Mouse (Mus musculus) thymus, postnatal 25 days (tissue): ENCODE measurements around the gene Osbpl2.
"Not testable (repeated sequence)": the region's sequence is repeated elsewhere in the genome, so short reads cannot be mapped to it uniquely, and the experiment has no call there.

Source experiments
- DNase-seq: peaks from one replicate; pipeline ENCODE4 v3.0.0; 2022

The Osbpl2 gene

DNA sequence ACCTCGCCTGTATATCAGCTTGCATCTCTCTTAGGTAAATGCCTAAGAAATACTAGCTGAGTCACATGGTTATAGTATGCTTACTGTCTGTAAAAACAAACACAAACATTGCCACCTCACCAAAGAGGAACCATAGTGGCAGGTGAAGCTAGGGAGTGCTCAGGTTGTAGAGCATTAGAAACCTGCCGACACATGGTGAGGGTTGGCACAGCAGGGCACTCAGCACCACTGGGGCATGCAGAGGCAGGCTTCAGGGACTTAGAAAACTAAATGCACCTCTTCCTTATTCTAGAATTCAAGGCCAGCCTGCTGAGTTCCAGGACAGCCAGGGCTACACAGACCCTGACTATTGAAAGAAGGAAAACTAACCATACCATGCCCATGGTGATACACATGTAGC lies 47.8 kb downstream of the Osbpl2 start:
- no peak for DNase-seq

DNA sequence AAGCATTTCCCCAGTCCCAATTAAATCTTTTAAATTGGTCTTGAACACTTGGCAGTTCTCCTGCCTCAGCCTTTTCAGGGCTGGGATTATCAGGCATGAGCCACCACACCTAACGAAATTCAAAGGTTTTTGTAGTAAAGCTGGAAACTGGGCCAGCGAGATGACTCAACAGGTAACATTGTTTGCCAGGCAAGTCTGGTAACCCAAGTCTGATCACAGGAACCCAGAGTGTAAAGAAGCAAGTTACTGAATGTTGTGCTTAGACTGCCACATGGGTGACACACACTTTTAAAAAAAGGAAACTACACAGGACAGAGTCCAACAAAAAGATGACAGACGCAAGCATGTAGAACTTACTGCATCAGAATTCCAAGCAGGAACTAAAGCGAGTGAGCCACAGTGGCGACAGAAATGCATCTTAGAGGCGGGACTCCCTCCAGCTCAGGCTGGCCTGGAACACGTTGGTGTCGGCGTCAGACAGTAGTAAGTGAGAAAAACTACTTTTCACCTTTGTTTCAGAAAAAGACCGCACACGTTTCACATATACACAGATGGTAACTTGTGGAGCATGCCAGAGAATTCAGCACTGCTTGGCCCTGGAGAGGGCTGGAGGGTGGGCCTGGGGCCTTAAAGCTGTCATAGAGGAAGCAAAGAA lies 51.2 kb downstream of the Osbpl2 start:
- no peak for DNase-seq

DNA sequence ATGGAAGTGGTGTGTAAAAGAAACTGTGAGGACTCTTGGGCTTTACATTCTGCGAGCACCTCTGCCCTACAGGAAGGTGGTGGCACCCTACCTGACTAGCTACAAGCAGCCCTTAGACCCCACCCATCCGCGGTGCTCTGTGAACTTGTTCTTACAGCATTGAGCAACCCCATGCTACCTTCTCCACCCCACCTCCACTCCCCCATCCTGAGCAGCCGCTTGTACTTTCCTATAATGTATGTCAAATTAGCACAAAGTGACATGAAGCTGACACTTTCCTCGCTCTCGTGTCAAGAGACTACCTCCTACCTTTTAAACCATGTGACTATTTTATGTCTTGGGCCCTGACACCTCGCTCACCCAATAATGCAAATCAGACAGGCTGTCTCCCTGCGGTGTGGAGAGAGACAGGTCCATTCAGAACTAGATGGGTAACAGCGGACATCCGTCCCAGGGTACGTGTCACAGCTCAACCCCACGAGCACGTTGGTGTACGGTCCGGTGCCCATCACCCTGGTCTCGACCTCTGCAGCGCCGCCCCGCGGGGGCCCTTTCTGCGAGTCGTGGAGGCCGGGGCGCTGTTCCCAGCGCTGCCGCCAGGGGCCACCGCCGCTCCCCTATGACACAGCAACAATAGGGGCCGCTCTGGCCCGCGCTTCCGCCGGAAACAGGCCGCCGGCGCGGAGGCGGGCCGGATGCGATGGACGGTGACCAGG lies 51.9 kb downstream of the Osbpl2 start, which contains the start of gene Adrm1:
Gene Adrm1 (plus strand): TSS at position 680 of the 716 bp plus-strand sequence.
- peak; percentile 98 for DNase-seq

DNA sequence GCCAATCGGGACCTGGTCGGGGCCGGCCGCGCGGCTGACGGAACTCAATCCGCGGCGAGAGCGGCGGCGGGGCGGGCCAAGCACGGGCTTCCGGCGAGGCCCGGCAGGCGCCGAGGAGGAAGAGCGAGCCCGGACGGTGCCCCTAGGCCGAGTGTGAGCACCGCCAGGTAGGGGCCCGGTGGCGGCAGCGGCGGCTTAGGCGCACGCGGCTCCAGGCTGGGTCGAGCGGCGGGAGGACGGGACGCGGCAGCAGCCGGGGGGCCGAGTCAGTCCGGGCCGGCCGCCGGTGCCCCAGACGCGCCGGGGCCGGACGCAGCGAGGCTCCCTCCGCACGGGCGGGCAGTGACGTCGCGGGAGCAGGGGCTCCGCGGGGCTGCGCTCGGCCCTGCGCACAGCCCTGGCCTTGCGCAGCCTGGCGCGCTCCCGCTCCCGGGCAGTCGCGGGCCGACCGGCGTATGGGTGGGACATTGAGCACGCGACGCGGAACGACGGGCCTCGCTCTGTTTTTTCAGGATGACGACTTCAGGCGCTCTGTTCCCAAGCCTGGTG lies 52.5 kb downstream of the Osbpl2 start:
- no peak for DNase-seq

DNA sequence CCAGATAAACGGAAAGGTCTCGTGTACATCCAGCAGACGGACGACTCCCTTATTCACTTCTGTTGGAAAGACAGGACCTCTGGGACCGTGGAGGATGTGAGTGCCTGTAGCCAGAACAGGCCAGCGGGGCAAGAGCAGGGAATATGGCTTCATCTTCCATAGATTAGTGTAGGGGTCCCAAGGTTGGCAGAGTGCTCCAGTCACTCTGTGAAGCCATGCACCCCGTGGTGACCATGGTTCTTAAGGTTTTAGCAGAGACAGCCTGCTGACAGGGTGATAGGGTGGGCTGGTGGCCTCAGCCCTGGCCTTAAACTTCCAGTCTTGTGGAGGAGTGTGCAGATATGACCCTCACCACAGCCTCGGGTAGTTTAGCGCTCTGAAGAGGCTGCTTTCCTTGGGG lies 53.0 kb downstream of the Osbpl2 start:
- no peak for DNase-seq

DNA sequence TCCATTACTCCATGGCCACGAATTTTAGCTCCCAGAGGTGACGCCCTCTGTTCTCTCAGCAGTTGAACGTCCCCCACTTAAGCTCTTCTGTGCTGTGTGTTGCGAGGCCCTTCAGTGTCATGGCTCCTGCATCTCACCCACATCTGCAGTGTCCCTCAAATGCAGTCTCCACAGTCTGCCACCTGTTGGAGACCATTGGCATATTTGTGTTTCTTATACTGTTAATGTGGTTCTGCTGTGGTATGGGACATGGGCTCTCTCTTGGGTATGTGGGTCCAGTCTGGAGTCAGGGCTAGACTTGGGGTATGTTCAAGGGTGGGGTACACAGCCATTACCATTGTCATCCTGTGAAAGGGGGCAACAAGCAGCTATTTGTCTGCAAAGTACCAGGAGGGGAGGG lies 54.1 kb downstream of the Osbpl2 start:
- no peak for DNase-seq

DNA sequence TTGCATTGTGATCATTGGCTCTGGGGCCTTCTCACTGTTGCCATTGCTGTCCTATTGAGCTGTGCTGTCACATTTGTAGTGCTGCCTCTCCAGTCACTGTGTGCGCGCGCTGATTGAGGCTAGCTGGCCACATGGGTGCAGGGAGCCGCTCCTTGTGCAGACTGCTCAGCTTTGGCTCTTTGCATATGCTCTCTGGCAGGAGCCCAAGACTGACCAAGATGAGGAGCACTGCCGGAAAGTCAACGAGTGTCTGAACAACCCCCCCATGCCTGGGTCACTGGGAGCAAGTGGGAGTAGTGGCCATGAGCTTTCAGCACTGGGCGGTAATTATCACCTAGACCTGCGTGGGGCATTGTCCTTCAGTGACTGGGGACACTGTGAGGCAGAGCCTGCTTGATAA lies 54.6 kb downstream of the Osbpl2 start:
- DNase-seq, result not testable (repeated sequence)

DNA sequence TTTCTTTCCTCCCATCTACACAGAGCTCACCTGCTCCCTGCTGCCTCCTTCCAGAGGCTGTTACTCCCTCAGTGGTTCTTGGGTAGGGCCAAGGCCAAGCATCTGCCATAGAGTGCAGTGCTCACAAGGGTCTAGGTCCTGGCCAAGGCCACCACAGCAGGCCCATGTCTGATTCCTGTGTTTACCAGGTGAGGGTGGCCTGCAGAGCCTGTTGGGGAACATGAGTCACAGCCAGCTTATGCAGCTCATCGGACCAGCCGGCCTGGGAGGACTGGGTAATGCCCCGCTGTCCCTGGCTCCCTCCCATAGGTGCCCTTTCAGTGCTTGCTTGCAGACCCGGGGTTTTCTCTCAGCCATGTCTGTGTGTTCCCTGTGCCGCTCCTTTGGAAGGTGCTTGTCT lies 55.0 kb downstream of the Osbpl2 start:
- DNase-seq, result no peak

DNA sequence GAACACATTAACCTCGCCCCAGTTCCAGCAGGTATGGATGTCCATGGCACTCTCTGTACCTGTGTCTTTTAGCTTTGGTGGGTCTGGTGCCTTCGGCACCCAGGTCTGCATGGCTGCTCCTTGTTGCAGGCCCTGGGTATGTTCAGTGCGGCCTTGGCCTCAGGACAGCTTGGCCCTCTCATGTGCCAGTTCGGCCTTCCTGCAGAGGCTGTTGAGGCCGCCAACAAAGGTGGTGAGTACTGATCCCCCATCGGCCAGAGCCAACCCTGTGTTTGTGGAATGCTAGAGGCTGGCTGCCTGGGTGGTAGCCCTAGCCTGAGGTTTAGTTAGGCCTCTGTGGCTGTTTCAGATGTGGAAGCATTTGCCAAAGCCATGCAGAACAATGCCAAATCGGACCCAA lies 56.6 kb downstream of the Osbpl2 start:
- DNase-seq, result no peak

DNA sequence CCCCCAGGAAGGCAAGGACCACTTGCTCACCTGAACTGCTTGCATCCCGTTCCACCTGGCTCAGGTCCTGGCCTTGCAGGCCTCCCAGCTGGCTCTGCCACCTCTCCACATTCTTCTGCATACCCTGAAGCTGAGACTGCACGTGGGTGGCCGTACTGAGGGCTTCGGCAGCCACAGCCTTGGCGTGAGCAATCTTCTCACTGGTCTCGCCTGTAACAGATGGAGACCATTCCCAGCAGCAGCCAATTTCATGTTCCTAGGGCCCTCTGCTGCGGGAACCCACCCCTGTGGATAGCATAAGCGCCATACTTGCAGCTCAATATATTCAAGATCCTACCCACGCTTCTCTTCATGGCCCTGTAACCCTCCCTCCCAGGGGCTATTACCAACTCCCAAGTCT lies 62.4 kb downstream of the Osbpl2 start:
- no peak for DNase-seq

DNA sequence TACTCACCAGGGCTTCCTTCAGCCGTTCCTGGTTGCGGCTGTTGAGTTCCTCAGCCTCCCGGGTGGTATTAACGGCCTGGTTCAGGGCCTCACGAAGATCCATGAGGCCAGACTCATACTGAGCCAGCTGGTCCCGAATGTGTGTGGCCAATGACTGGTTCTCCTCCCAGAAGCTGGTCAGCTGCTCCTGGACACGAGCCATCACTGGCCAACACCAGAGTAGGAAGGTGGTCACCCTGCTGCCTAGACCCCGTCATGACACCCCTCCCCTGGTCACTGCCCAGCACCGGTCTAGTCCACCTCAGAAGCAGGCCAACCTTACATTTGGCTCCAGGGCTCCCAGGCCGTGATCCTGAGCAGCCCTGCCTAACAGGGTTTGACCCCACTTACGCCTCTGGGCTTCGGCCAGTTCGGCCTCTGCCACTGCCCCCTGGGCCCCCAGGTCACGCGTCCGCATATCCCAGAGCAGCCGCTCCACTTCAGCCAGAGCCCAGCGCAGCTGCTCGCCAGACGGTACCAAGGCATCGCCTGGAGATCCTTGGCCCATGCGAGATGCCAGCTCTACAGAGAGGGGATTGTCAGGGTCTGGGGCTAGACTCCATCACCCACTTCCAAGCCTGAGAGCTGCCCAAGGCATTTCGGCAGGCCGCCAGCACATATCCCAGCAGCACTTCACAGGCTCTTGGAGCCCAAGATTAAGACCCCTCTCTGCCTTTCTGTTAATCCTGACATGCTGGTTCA lies 65.1 kb downstream of the Osbpl2 start:
- no peak for DNase-seq

DNA sequence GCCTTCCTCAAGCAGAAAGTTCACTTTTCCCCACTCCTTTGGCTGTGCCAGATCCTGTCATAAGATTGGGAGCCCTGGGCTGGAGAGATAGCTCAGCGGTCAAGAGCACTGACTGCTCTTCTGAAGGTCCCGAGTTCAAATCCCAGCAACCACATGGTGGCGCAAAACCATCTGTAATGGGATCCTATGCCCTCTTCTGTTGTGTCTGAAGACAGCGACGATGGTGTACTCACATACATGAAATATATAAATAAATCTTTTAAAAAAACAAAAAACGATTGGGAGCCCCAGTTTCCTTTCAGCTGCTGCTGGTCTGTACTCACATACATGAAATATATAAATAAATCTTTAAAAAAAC lies 65.6 kb downstream of the Osbpl2 start:
- DNase-seq, result no peak

DNA sequence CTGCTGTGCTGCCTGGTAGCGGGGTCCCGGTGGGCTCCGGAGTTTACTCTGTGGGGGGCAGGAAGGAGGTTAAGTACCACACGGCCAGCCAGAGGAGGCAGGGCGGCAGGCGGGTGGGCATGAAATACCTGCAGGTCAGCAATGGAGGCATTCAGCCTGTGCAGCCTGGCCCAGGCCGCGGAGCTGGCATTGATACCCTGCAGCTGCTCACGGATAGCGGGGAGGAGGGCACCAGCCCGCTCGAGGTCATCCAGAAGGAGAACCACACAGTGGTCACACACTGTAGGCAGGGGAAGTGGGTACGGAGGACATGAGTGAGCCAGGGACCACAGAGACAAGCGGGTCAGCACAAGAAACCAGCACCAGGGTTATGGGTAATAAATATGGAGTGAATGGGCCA lies 66.6 kb downstream of the Osbpl2 start:
- DNase-seq, result no peak

DNA sequence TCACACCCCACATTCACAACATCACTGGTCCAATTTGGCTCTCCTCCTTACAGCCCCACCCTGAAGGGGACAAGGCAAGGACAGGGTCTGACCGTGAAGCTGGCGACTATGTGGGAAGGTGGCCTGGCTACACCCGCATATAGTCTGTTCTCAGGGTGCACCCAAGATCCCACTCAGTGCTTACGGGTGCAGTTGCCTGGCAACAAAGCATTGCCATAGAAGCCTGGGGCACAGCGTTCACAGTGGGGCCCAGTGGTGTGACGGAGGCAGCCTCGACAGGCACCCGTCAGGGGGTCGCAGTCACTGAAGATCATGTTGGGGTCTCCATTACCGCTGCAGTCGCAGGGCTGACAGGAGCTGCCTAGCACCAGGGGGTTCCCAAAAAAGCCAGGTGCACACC lies 68.3 kb downstream of the Osbpl2 start:
- no peak for DNase-seq

DNA sequence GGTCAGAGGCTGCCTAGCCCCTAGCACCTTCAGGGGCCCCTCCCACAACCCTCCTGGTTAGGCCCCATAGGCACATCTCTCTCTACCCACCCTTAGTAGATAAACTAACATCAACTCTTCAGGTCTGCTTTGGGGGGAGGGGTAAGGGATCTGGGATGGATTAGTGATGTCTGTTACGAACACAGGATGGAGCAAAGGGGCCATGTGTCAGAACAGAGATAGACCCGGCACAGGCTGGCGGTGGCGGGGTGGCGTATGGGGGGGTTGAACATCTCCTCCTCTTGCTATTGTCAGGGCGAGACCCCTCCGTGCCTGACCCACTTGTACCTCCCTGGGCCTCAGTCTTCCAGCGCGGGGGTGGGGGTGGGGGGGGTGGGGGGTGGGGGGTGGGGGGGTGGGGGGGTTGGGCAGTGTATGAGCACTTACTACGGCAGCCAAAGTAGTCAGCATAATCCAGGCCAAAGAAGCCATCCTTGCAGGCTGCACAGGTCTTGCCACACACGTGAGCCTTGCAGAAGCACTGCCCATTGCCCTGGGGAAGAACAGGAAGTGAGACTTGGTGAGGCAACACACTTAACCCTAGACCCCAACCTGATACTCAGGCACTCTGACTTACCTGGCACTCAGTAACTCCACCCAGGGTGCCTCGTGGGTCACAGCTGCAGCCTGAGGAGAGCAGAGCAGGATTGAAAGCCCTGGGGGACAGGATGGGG lies 77.7 kb downstream of the Osbpl2 start:
- DNase-seq, result no peak

DNA sequence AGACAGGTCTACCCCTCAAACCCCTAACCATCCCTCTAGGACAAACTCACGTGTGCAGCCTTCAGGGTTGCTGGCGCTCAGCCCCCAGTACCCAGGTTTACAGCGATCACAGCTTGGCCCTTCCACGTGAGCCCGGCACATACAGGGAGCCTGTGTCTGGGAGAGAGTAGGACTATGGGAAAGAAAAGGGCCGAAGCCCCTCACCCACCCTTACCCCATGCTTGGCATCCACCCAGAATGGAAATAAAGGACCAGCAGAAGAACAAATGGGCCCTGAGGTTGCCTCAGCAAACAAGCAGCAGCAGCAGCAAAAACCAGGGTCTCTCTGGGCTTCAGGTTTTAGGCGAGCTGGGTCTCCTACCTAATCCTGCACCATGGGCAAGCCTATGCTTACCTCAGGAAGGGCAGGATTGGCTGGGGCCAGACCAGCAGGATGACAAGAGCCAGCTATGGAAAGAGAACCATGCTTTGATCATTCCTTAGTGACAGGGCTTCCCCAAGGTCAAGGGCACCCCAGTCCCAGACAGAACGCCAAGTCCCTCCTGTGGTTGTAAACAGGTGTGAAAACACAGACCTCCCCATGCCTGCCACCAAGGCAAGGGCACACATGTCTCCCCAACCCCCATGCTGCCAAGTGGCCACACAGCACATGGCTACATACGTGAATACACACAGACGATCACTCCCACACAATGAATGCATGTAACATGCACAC lies 78.4 kb downstream of the Osbpl2 start:
- DNase-seq, result no peak

DNA sequence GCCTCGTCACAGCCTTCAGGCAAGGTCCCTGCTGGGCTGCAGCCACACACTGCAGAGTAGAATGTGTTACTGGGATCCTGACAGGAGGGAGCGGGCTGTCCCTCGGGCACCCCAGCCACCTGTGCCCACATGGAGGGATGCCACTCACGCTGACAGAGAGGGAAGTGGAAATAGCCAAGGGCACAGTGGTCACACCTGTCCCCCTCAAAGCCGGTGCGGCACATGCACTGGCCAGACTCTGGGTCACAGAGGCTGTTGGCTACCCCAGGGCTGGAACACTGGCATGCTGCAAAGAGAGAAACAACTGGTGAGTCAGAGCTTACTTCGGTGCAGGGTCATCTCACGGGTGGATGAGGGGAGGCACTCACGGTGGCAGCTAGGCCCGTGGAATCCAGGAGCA lies 79.7 kb downstream of the Osbpl2 start:
- DNase-seq, result no peak

DNA sequence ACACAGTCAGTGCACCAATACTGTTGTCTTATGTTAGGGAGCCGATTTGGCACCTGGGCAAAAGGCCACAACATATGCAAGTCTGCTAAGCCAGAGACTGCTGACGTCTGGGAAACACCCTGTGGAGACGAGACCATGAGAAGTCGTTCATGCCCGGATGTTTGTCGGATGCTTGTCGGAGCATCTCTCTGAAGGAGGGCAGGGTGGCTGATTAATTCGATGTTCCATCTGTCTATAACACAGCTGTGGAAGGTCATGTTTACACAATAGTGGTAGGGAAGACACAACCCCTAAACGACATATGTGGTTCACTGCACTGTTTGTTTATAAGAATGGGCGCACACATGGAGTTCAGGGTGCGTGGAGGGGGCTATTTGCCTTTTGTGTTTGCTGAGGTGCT lies 81.6 kb downstream of the Osbpl2 start:
- DNase-seq, result no peak

DNA sequence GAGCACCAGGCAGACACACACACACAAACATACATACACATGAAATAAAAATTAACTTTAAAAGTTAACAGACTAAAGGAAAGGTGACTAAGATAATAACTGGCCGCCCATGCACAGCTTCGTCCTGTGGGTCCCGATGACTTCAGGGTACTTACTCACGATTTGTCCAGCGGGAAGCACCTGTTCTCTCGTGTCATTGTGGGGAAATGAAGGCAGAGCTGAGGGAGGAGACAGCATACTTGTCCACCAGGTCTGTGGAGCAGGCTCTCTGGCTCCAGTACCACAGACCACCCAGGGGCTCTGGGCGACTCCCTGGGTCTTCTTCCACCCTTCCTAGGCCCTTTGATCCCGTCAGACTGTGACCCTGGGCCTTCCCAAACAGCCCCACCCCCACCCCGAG lies 82.2 kb downstream of the Osbpl2 start:
- DNase-seq, result no peak

DNA sequence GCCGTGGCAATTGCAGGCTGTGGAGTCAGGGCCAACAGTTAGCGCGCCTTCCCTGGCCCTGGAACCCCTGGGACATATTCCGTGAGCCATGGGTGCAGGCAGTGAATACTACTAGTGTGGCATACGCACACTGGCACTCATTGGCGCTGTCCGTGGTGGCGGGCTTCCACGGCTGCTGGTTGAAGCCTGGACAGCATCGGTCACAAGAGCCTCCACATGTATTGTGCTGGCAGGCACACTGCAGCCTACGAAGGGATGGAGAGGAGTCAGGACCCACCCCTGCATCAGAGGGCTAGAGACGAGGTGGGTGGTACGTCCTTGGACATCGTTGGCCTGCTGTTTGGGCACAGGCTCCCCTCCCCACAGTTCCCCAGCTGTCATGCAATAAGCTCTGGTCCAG lies 83.2 kb downstream of the Osbpl2 start:
- DNase-seq, result no peak

DNA sequence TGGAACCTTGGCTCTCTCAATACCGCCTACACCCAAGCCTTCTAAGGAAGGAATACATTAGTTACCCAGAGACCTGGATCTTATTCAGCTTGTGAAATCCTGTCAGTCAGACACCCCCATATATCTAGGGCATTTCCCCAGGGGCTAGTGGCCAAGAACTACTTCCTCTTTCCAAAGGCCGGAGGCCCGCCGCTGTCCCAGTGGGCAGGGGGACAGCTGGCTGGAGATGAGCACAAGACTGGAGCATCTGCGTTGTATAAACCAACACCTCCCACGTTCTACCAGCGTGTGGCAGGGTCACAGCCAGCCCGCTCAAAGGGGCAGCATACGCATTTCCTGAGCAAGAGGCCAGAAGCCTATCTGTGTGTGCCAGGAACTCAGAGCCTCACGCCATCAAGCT lies 83.7 kb downstream of the Osbpl2 start:
- DNase-seq, result no peak

DNA sequence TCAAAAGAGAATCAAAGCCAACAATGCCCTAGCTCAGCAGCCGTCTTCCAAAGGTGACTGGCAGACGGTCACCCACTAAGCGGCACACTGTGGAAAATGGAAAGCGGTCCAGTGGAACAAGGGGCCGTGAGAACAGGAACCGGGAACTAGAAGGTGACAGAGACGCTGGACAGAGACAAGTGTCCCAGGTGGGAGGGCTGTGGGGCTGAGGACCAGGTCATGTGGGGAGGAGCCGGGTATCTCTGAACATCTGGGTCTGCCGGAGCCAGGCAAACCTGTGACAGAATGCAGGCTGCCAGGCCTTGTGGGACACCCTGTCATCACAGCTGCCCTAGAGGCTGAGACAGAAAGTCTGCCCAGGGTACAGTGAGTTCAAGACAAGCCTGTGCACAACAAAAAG lies 85.4 kb downstream of the Osbpl2 start:
- no peak for DNase-seq
